ENCODE assay signal across 8 mouse cellular contexts in the genomic region with DNA sequence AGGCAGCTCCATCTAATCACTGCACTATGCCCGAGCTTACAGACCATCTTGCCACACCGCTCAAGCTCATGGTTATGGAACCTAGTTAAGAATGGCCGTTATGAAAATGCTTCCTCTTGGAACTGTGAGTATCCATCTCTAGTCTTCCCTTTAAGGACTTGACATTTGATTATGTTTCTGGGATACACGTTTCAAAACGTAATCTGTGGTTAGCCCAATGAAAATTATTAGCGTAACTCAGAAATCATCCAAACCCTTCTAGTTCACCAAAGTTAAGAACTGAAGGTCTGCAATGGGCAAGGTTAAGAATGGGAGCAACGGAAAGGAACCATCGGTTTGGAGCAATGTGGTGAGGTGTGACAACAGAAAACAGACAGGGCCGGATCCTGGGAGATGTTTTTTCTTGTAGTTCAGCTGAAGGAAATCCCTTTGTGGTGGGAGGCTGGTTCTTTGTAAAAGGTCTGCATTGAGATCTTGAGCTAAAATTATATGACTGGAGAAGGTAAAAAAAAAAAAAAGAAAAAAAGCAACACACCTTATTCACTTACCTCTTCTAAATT. TPM values are rescaled to one million over a fixed set of nuclear protein-coding genes. Genes with fewer than 3 reads are reported as not detected.
DNase-seq lines count a peak whose midpoint lies in the region; ATAC-seq and TF ChIP-seq lines count a peak whose summit lies in the region.

No protein-coding gene starts in this region.

- H3K36me3 ChIP-seq in lung, embryonic 15.5 days, result no peaks in the 10 kb centered on the region
- no peaks in the 10 kb centered on the region for H3K36me3 ChIP-seq in embryonic facial prominence, embryonic 15.5 days
- H3K36me3 ChIP-seq in intestine, postnatal 0 days (ENCODE audit: control insufficient read depth, insufficient read depth), result no peaks in the 10 kb centered on the region; the same call in 1 of the 2 replicates
- H3K36me3 ChIP-seq in neural tube, embryonic 15.5 days, result no peaks in the 10 kb centered on the region

- peak overlapping the region; percentile 92 for H3K4me3 ChIP-seq in lung, embryonic 15.5 days
- peak overlapping the region; percentile 84 for H3K4me3 ChIP-seq in embryonic facial prominence, embryonic 15.5 days (replicated peaks)
- H3K4me3 ChIP-seq in intestine, postnatal 0 days (ENCODE audit: low read depth, low read length), result peak overlapping the region; percentile 91
- H3K4me3 ChIP-seq in neural tube, embryonic 15.5 days (replicated peaks), result peak overlapping the region; percentile 77

- H3K4me1 ChIP-seq in lung, embryonic 15.5 days, result peaks cover 7% of the 10 kb centered on the region; the same call in 1 of the 2 replicates
- H3K4me1 ChIP-seq in embryonic facial prominence, embryonic 15.5 days, result peaks cover 5% of the 10 kb centered on the region; the same call in 1 of the 2 replicates
- H3K4me1 ChIP-seq in intestine, postnatal 0 days (replicated peaks; ENCODE audit: control insufficient read depth, insufficient read depth, low read length), result no peaks in the 10 kb centered on the region; the same call in 1 of the 2 replicates
- peaks cover 14% of the 10 kb centered on the region for H3K4me1 ChIP-seq in neural tube, embryonic 15.5 days

- H3K4me2 ChIP-seq in lung, embryonic 15.5 days, result peak overlapping the region; percentile 99
- peak overlapping the region; percentile 90 for H3K4me2 ChIP-seq in embryonic facial prominence, embryonic 15.5 days (replicated peaks)
- H3K4me2 ChIP-seq in intestine, postnatal 0 days (replicated peaks; ENCODE audit: low read depth), result peak overlapping the region; percentile 85
- peak overlapping the region; percentile 73 for H3K4me2 ChIP-seq in neural tube, embryonic 15.5 days

- no peak for DNase-seq in lung, postnatal 25 days (ENCODE audit: low spot score)
- no peak for DNase-seq in frontal cortex, postnatal 36 days (ENCODE audit: low spot score in 2 of 2)
- DNase-seq in thymus, postnatal 10 days (ENCODE audit: low spot score in 2 of 2), result no peak
- no peak for DNase-seq in spleen, adult 12 weeks (ENCODE audit: low spot score)

- TF ChIP-seq CTCF in intestine, postnatal 0 days (IDR thresholded peaks at IDR 0.05; ENCODE audit: low read depth), result no peak

- WGBS in lung, embryonic 15.5 days, result 28% methylated on average over 9 of the region's 9 CpGs
- 29% methylated on average over 9 of the region's 9 CpGs for WGBS in embryonic facial prominence, embryonic 15.5 days
- 23% methylated on average over 9 of the region's 9 CpGs for WGBS in intestine, postnatal 0 days
- WGBS in neural tube, embryonic 15.5 days, result 37% methylated on average over 9 of the region's 9 CpGs

- no peaks in the 10 kb centered on the region for H3K9me3 ChIP-seq in lung, embryonic 15.5 days
- no peaks in the 10 kb centered on the region for H3K9me3 ChIP-seq in embryonic facial prominence, embryonic 15.5 days (replicated peaks)
- no peaks in the 10 kb centered on the region for H3K9me3 ChIP-seq in intestine, postnatal 0 days (ENCODE audit: control insufficient read depth)
- H3K9me3 ChIP-seq in neural tube, embryonic 15.5 days (replicated peaks), result no peaks in the 10 kb centered on the region

- H3K9ac ChIP-seq in lung, embryonic 15.5 days, result peak overlapping the region; percentile 80; the same call in 1 of the 2 replicates
- H3K9ac ChIP-seq in embryonic facial prominence, embryonic 15.5 days, result peak overlapping the region; percentile 85; the same call in 1 of the 2 replicates
- peak overlapping the region; percentile 92 for H3K9ac ChIP-seq in intestine, postnatal 0 days (ENCODE audit: low read depth, low read length)
- H3K9ac ChIP-seq in neural tube, embryonic 15.5 days (replicated peaks), result peak overlapping the region; percentile 82

- no peaks in the 10 kb centered on the region for H3K27me3 ChIP-seq in lung, embryonic 15.5 days
- H3K27me3 ChIP-seq in embryonic facial prominence, embryonic 15.5 days, result no peaks in the 10 kb centered on the region
- no peaks in the 10 kb centered on the region for H3K27me3 ChIP-seq in intestine, postnatal 0 days (replicated peaks; ENCODE audit: control insufficient read depth, insufficient read depth, low read length)
- H3K27me3 ChIP-seq in neural tube, embryonic 15.5 days (replicated peaks), result no peaks in the 10 kb centered on the region

- no peak for ATAC-seq in lung, embryonic 15.5 days (ENCODE audit: borderline replicate concordance, extremely low read depth, low FRiP score, low TSS enrichment)
- no peak for ATAC-seq in embryonic facial prominence, embryonic 15.5 days (ENCODE audit: insufficient number of reproducible peaks, low FRiP score, low TSS enrichment, low read depth)
- no peak for ATAC-seq in intestine, postnatal 0 days
- ATAC-seq in neural tube, embryonic 15.5 days (ENCODE audit: low FRiP score), result no peak

- H3K27ac ChIP-seq in lung, embryonic 15.5 days, result no peak overlapping the region
- H3K27ac ChIP-seq in embryonic facial prominence, embryonic 15.5 days (replicated peaks), result no peak overlapping the region
- H3K27ac ChIP-seq in intestine, postnatal 0 days (ENCODE audit: low read depth, low read length), result peak overlapping the region; percentile 97; the same call in 1 of the 2 replicates
- H3K27ac ChIP-seq in neural tube, embryonic 15.5 days (replicated peaks), result 0 out of 2 replicates have a peak overlapping the region, but pooled peaks have one; percentile 86

RNA-seq across cellular contexts. Expression of gene Acsl1, which starts 1.2 kb away (rescaled TPM):
- 20.7 and 22.1 TPM in 2 replicates for polyA plus RNA-seq in lung, embryonic 15.5 days (2015; fragmentation: Nextera tagmentation; extraction: Ambion mirVana)
- 40.5 and 44.2 TPM in 2 replicates for polyA plus RNA-seq in embryonic facial prominence, embryonic 15.5 days (2015; fragmentation: Nextera tagmentation; extraction: Ambion mirVana)
- polyA plus RNA-seq in intestine, postnatal 0 days (2015; fragmentation: Nextera tagmentation; extraction: Ambion mirVana), result 54.0 and 59.1 TPM in 2 replicates
- 17.0 and 17.2 TPM in 2 replicates for polyA plus RNA-seq in neural tube, embryonic 15.5 days (2015; fragmentation: Nextera tagmentation; extraction: Ambion mirVana)

Comparison
In these comparisons a context has a peak if more than half of its experiments do, and no peak if none do; other contexts are left out.
1. H3K27ac ChIP-seq: peak in intestine, postnatal 0 days (single experiment) and neural tube, embryonic 15.5 days (single experiment); none in lung, embryonic 15.5 days (single experiment) and embryonic facial prominence, embryonic 15.5 days (single experiment).
2. Peak in every context shown above with its lines, with median percentiles within 50 percentile points of each other: H3K4me2 ChIP-seq, H3K4me3 ChIP-seq and H3K9ac ChIP-seq.